Mouse (Mus musculus): Measurements from ENCODE around the gene Acat3.
"Not testable (repeated sequence)": the region's sequence is repeated elsewhere in the genome, so short reads cannot be mapped to it uniquely, and the experiment has no call there.

Acat3 gene

GRCm38 (mm10) chr17:12915881-12916583, 24.4 kb downstream of the Acat3 start, which contains the start of gene Mrpl18:
Gene Mrpl18, minus strand, starts transcription at chr17:12916345.
- peak; percentile 100 for DNase-seq

GRCm38 (mm10) chr17:12915488-12915880, 24.9 kb downstream of the Acat3 start, which contains the start of gene Tcp1:
Gene Tcp1, plus strand, starts transcription at chr17:12915701.
- DNase-seq, result no peak

GRCm38 (mm10) chr17:12910391-12910790, 30.0 kb downstream of the Acat3 start:
- DNase-seq, result no peak

GRCm38 (mm10) chr17:12909361-12910280, 30.8 kb downstream of the Acat3 start, which contains the start of gene Pnldc1:
Gene Pnldc1, minus strand, starts transcription at chr17:12910230.
- DNase-seq, result no peak

- DNase-seq, result no peak
These were observed 34.0 kb downstream of the Acat3 start for GRCm38 (mm10) chr17:12906436-12906835.

- no peak for DNase-seq
These were observed 34.6 kb downstream of the Acat3 start for GRCm38 (mm10) chr17:12905810-12906209.

GRCm38 (mm10) chr17:12904349-12904748, 36.1 kb downstream of the Acat3 start:
- DNase-seq, result no peak

GRCm38 (mm10) chr17:12903372-12904333, 36.7 kb downstream of the Acat3 start:
- no peak for DNase-seq

GRCm38 (mm10) chr17:12902291-12902690, 38.1 kb downstream of the Acat3 start:
- DNase-seq, result no peak

- DNase-seq, result not testable (repeated sequence)
These were observed 41.8 kb downstream of the Acat3 start for GRCm38 (mm10) chr17:12898607-12899006.

GRCm38 (mm10) chr17:12897674-12898073, 42.7 kb downstream of the Acat3 start:
- DNase-seq, result no peak

- no peak for DNase-seq
These were observed 48.4 kb downstream of the Acat3 start for GRCm38 (mm10) chr17:12892033-12892432.

- no peak for DNase-seq
These were observed 49.3 kb downstream of the Acat3 start for GRCm38 (mm10) chr17:12891054-12891453.

- DNase-seq, result no peak
These were observed 53.2 kb downstream of the Acat3 start for GRCm38 (mm10) chr17:12887021-12887775.

- DNase-seq, result no peak
These were observed 53.8 kb downstream of the Acat3 start for GRCm38 (mm10) chr17:12886620-12887019.

GRCm38 (mm10) chr17:12881216-12881615, 59.2 kb downstream of the Acat3 start:
- DNase-seq, result no peak

GRCm38 (mm10) chr17:12880178-12880577, 60.2 kb downstream of the Acat3 start:
- DNase-seq, result peak; percentile 81

- no peak for DNase-seq
These were observed 64.7 kb downstream of the Acat3 start, which contains the start of gene Mrgprh for GRCm38 (mm10) chr17:12875734-12876133. Gene Mrgprh, plus strand, starts transcription at chr17:12876034.
